Mouse (Mus musculus) forebrain, embryonic 15.5 days (tissue): ENCODE results near the gene Nepn. TPM values are rescaled to one million over a fixed set of nuclear protein-coding genes. Genes with fewer than 3 reads are reported as not detected.
"Not testable (repeated sequence)": the region's sequence is repeated elsewhere in the genome, so short reads cannot be mapped to it uniquely, and the experiment has no call there.

ENCODE experiments used
- ATAC-seq: fragments of 200-750 bp; cut with Nextera tagmentation; replicated peaks from 2 replicates; pipeline ENCODE4 v1.8.0; 2017; ENCODE audit warnings: mild to moderate bottlenecking, moderate TSS enrichment, moderate library complexity
- H3K27ac ChIP-seq: fragments of 300-500 bp; sonication (generic); replicated peaks from 2 replicates; pipeline ENCODE4 v1.5.1; 2015; ENCODE audit warnings: mild to moderate bottlenecking, inconsistent platforms
- H3K27me3 ChIP-seq: fragments of 300-500 bp; sonication (generic); 2 replicates; pipeline ENCODE4 v1.6.1; 2015; ENCODE audit warnings: inconsistent platforms
- H3K36me3 ChIP-seq: fragments of 300-500 bp; sonication (generic); 2 replicates; pipeline ENCODE4 v1.6.1; 2015; ENCODE audit warnings: mild to moderate bottlenecking, inconsistent platforms
- H3K4me1 ChIP-seq: fragments of 300-500 bp; sonication (generic); 2 replicates; pipeline ENCODE4 v1.6.1; 2015; ENCODE audit warnings: inconsistent platforms
- H3K4me2 ChIP-seq: fragments of 300-500 bp; sonication (generic); replicated peaks from 2 replicates; pipeline ENCODE4 v1.6.1; 2015; ENCODE audit warnings: mild to moderate bottlenecking, inconsistent platforms
- H3K4me3 ChIP-seq: fragments of 300-500 bp; sonication (generic); 2 replicates; pipeline ENCODE4 v1.5.1; 2015; ENCODE audit warnings: mild to moderate bottlenecking, inconsistent platforms
- H3K9ac ChIP-seq: fragments of 300-500 bp; sonication (generic); replicated peaks from 2 replicates; pipeline ENCODE4 v1.6.1; 2015; ENCODE audit warnings: mild to moderate bottlenecking, inconsistent platforms
- H3K9me3 ChIP-seq: fragments of 300-500 bp; sonication (generic); 2 replicates; pipeline ENCODE4 v1.6.1; 2016; ENCODE audit warnings: inconsistent platforms
- WGBS: fragments of 180-500 bp; shearing (Covaris S2); methylation state at CpG from one replicate; pipeline ENCODE4 v1.1.7; 2015; ENCODE audit warnings: mixed read lengths; 5-methylcytosine and 5-hydroxymethylcytosine counted together
- polyA plus RNA-seq: library from polyadenylated mRNA; unstranded; fragments of >200 nt; fragmentation: Nextera tagmentation; extraction: Ambion mirVana; gene quantifications from 2 replicates; pipeline ENCODE4 v1.2.1, GENCODE M21; 2015

Gene Nepn
- not detected in 2 replicates for polyA plus RNA-seq

- 80% methylated on average over 5 of the region's 5 CpGs for WGBS
- Histone ChIP-seq H3K4me2 (no peak within 1 kb of the TSS), H3K9me3 (no peaks in the 10 kb centered on the region), H3K9ac (no peak within 1 kb of the TSS), H3K4me1 (no peaks in the 10 kb centered on the region), H3K27me3 (no peaks in the 10 kb centered on the region), H3K27ac (no peak within 1 kb of the TSS), H3K4me3 (no peak within 1 kb of the TSS), H3K36me3 (no peaks in the 10 kb centered on the region)
- ATAC-seq, result no peak
These were observed at the start of gene Nepn for GRCm38 (mm10) chr10:52388922-52389430. Gene Nepn (plus strand): TSS chr10:52388972.

GRCm38 (mm10) chr10:52343324-52343723 lies 45.4 kb upstream of the Nepn start:
- H3K4me1 ChIP-seq, H3K27ac ChIP-seq, H3K9ac ChIP-seq, H3K9me3 ChIP-seq, H3K4me3 ChIP-seq, H3K4me2 ChIP-seq, H3K27me3 ChIP-seq: not testable (repeated sequence)
- ATAC-seq, result 0 out of 2 replicates have a peak, but pooled peaks have one; percentile 26
- WGBS, result 96% methylated on average over 4 of the region's 4 CpGs
- peaks cover 63% of the 10 kb centered on the region for H3K36me3 ChIP-seq

GRCm38 (mm10) chr10:52353184-52353583 lies 35.6 kb upstream of the Nepn start:
- no peaks in the 10 kb centered on the region for H3K4me1 ChIP-seq
- no peak overlapping the region for H3K9ac ChIP-seq
- H3K4me2 ChIP-seq, result no peak overlapping the region
- no peak for ATAC-seq
- H3K27ac ChIP-seq, result no peak overlapping the region
- WGBS, result 69% methylated on average over 9 of the region's 9 CpGs
- H3K36me3 ChIP-seq, result peaks cover 37% of the 10 kb centered on the region
- no peaks in the 10 kb centered on the region for H3K9me3 ChIP-seq
- no peak overlapping the region for H3K4me3 ChIP-seq
- no peaks in the 10 kb centered on the region for H3K27me3 ChIP-seq

- H3K9ac ChIP-seq, result no peak within 1 kb of the TSS
- H3K4me1 ChIP-seq, result no peaks in the 10 kb centered on the region
- no peaks in the 10 kb centered on the region for H3K9me3 ChIP-seq
- no peak within 1 kb of the TSS for H3K4me3 ChIP-seq
- H3K4me2 ChIP-seq, result no peak within 1 kb of the TSS
- no peak for ATAC-seq
- peaks cover 4% of the 10 kb centered on the region; the same call in 1 of the 2 replicates for H3K36me3 ChIP-seq
- H3K27me3 ChIP-seq, result no peaks in the 10 kb centered on the region
- no peak within 1 kb of the TSS for H3K27ac ChIP-seq
- WGBS, result 89% methylated on average over 2 of the region's 2 CpGs
These were observed 30.3 kb upstream of the Nepn start, which contains the start of gene Gm26741 for GRCm38 (mm10) chr10:52358467-52358866. Gene Gm26741 (plus strand): TSS chr10:52358767.

- no peak overlapping the region for H3K4me2 ChIP-seq
- ATAC-seq, result no peak
These were observed 28.5 kb upstream of the Nepn start for GRCm38 (mm10) chr10:52360241-52360735.

GRCm38 (mm10) chr10:52360862-52361609 lies 27.7 kb upstream of the Nepn start:
- ATAC-seq, result no peak
- Histone ChIP-seq H3K27me3 (no peaks in the 10 kb centered on the region), H3K4me2 (no peak overlapping the region), H3K9ac (no peak overlapping the region), H3K4me1 (no peaks in the 10 kb centered on the region), H3K4me3 (no peak overlapping the region), H3K36me3 (0 out of 2 replicates have a peak, but pooled peaks cover 4% of the 10 kb centered on the region), H3K27ac (no peak overlapping the region), H3K9me3 (no peaks in the 10 kb centered on the region)
- WGBS, result 84% methylated on average over 9 of the region's 9 CpGs

More at GRCm38 (mm10) chr10:52360241-52360735, 28.5 kb upstream of the Nepn start:
- no peaks in the 10 kb centered on the region for H3K27me3 ChIP-seq
- H3K27ac ChIP-seq, result no peak overlapping the region
- H3K4me1 ChIP-seq, result no peaks in the 10 kb centered on the region
- H3K9me3 ChIP-seq, result no peaks in the 10 kb centered on the region
- no peak overlapping the region for H3K9ac ChIP-seq
- H3K4me3 ChIP-seq, result no peak overlapping the region
- 95% methylated on average over 4 of the region's 4 CpGs for WGBS
- H3K36me3 ChIP-seq, result 0 out of 2 replicates have a peak, but pooled peaks cover 4% of the 10 kb centered on the region

GRCm38 (mm10) chr10:52368376-52368775 lies 20.4 kb upstream of the Nepn start:
- Histone ChIP-seq H3K9ac (no peak overlapping the region), H3K36me3 (no peaks in the 10 kb centered on the region), H3K4me1 (no peaks in the 10 kb centered on the region), H3K9me3 (no peaks in the 10 kb centered on the region), H3K4me3 (no peak overlapping the region), H3K4me2 (no peak overlapping the region), H3K27ac (no peak overlapping the region), H3K27me3 (no peaks in the 10 kb centered on the region)
- ATAC-seq, result no peak
- WGBS, result 81% methylated on average over 4 of the region's 4 CpGs

- H3K9ac ChIP-seq, result no peak overlapping the region
- H3K36me3 ChIP-seq, result no peaks in the 10 kb centered on the region
- no peak overlapping the region for H3K4me2 ChIP-seq
- no peaks in the 10 kb centered on the region for H3K27me3 ChIP-seq
- 87% methylated on average over 4 of the region's 4 CpGs for WGBS
- no peak overlapping the region for H3K27ac ChIP-seq
- H3K4me1 ChIP-seq, result peaks cover 12% of the 10 kb centered on the region; the same call in 1 of the 2 replicates
- no peak for ATAC-seq
- no peaks in the 10 kb centered on the region for H3K9me3 ChIP-seq
- no peak overlapping the region for H3K4me3 ChIP-seq
These were observed 14.9 kb upstream of the Nepn start for GRCm38 (mm10) chr10:52373834-52374233.

GRCm38 (mm10) chr10:52374651-52375050 lies 14.1 kb upstream of the Nepn start:
- no peak for ATAC-seq
- H3K36me3 ChIP-seq, result no peaks in the 10 kb centered on the region
- H3K4me1 ChIP-seq, result peaks cover 20% of the 10 kb centered on the region
- H3K4me3 ChIP-seq, result no peak overlapping the region
- H3K27ac ChIP-seq, result no peak overlapping the region
- no peaks in the 10 kb centered on the region for H3K27me3 ChIP-seq
- no peak overlapping the region for H3K9ac ChIP-seq
- H3K4me2 ChIP-seq, result no peak overlapping the region
- no peaks in the 10 kb centered on the region for H3K9me3 ChIP-seq

GRCm38 (mm10) chr10:52376422-52376821 lies 12.3 kb upstream of the Nepn start:
- H3K27me3 ChIP-seq, result no peaks in the 10 kb centered on the region
- 94% methylated on average over 2 of the region's 2 CpGs for WGBS
- ATAC-seq, result no peak

GRCm38 (mm10) chr10:52377813-52378212 lies 11.0 kb upstream of the Nepn start:
- Histone ChIP-seq H3K36me3 (no peaks in the 10 kb centered on the region), H3K27ac (no peak overlapping the region), H3K9me3 (no peaks in the 10 kb centered on the region), H3K4me1 (peaks cover 32% of the 10 kb centered on the region), H3K4me2 (no peak overlapping the region), H3K9ac (no peak overlapping the region), H3K27me3 (no peaks in the 10 kb centered on the region), H3K4me3 (no peak overlapping the region)
- ATAC-seq, result no peak
- WGBS, result 95% methylated on average over 2 of the region's 2 CpGs

More at GRCm38 (mm10) chr10:52376422-52376821, 12.3 kb upstream of the Nepn start:
- peaks cover 28% of the 10 kb centered on the region for H3K4me1 ChIP-seq
- no peaks in the 10 kb centered on the region for H3K36me3 ChIP-seq
- H3K9me3 ChIP-seq, result no peaks in the 10 kb centered on the region
- H3K4me3 ChIP-seq, result no peak overlapping the region
- H3K9ac ChIP-seq, result no peak overlapping the region
- no peak overlapping the region for H3K27ac ChIP-seq
- H3K4me2 ChIP-seq, result no peak overlapping the region

GRCm38 (mm10) chr10:52381321-52381801 lies 7.4 kb upstream of the Nepn start:
- Histone ChIP-seq H3K27ac (peak overlapping the region; percentile 93), H3K27me3 (no peaks in the 10 kb centered on the region), H3K9me3 (no peaks in the 10 kb centered on the region), H3K9ac (peak overlapping the region; percentile 87), H3K4me1 (peaks cover 35% of the 10 kb centered on the region), H3K4me2 (peak overlapping the region; percentile 69), H3K36me3 (no peaks in the 10 kb centered on the region), H3K4me3 (peak overlapping the region; percentile 76)
- WGBS, result under 1% methylated on average over 19 of the region's 19 CpGs
- peak; percentile 62 for ATAC-seq
